Mouse (Mus musculus) adrenal gland (tissue): ENCODE results near the gene Taar2.

Experiments used
- intact Hi-C: fragments of 180-260 bp; cut with DNase I; formaldehyde crosslinking; loops from one replicate; pipeline ENCODE4 v1.15.1; 2025

The Taar2 gene

DNA sequence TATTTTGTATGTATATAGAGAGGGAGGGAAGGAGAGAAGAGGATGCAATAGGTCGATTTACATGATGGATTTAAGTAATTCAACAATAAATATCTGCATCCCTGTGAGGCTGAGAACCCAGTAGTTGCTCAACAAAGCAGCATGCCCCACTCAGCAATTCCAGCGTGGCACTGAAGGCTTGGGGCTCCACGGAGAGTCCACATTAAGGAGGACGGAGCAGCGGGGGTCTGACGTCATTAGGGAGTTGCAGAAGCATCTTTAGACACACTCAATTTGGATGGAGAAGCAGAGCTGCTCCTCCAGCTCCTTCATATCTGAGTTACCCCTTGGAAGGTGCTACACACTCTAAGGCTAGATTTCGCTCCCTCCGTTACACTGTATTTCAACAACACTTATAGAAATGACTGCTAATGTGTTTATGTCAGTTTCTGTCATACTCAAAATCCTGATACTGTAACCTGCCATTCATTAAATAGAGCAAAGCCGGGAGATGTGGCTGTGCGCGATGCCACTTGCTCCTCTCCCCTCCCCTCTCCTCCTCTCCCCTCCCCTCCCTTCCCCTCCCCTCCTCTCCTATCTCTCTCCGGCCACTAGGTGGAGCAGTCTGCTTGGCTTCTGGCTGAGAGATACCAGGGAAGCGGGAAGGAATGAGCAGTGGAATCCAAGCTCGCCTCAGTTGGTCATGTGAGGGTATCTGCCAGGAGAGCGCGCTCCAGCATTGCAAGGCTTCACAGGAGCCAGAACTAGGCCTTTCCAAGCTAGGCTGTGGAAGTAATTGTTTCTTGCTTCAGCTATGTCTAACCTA is 40.7 kb downstream of the Taar2 start:
- intact Hi-C loops: loop anchor here (2.0 to 5.0 kb wide), 3 partner anchors 102 to 164 kb away; no protein-coding TSS in a partner anchor

GRCm38 (mm10) chr10:23985546-23985945 is 47.2 kb downstream of the Taar2 start, which contains the start of gene Taar6:
TSS of gene Taar6 (minus strand) at chr10:23985646.
- intact Hi-C loops: no loop called here

DNA sequence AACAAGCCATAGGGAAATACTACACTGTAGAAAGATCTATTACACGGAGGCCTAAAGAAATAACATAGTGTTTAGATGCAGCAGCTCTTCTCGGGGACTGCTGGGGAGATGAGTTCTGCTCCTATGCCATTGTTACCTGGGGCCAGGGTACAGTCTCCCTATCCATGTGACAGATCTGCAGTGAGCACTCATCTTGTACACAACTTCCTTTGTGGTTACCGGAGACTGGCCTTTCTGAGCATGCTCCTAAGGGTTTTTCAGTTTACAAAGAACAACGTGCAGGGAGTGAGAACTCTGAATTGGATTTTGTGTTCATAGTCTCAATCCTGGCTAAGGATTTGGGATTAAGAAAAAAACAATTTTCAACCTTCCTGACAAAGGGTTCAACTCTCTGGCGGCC is 48.0 kb downstream of the Taar2 start:
- intact Hi-C loops: no loop called here
